Mouse (Mus musculus) forebrain, postnatal 0 days (tissue): ENCODE results near the gene Ptgir. TPM values are rescaled to one million over a fixed set of nuclear protein-coding genes. Genes with fewer than 3 reads are reported as not detected.

Source experiments
- ATAC-seq: fragments of 200-750 bp; cut with Nextera tagmentation; 2 replicates; pipeline ENCODE4 v1.8.0; 2017; ENCODE audit warnings: mild to moderate bottlenecking, moderate library complexity
- DNase-seq: peaks from one replicate; pipeline ENCODE4 v3.0.0-alpha.2; 2015
- H3K27ac ChIP-seq: fragments of 300-500 bp; sonication (generic); 2 replicates; pipeline ENCODE4 v1.5.1; 2014; ENCODE audit warnings: low read depth, mild to moderate bottlenecking, antibody characterized with exemption, low read length, moderate library complexity, mixed read lengths
- H3K27me3 ChIP-seq: fragments of 300-500 bp; sonication (generic); 2 replicates; pipeline ENCODE4 v1.6.1; 2014; ENCODE audit warnings: mild to moderate bottlenecking, low read length, mixed read lengths; ENCODE audit not compliant: insufficient read depth
- H3K36me3 ChIP-seq: fragments of 300-500 bp; sonication (generic); 2 replicates; pipeline ENCODE4 v1.6.1; 2014; ENCODE audit warnings: mild to moderate bottlenecking, moderate library complexity; ENCODE audit not compliant: insufficient read depth
- H3K4me1 ChIP-seq: fragments of 300-500 bp; sonication (generic); 2 replicates; pipeline ENCODE4 v1.6.1; 2014; ENCODE audit warnings: antibody characterized with exemption; ENCODE audit not compliant: insufficient read depth
- H3K4me2 ChIP-seq: fragments of 300-500 bp; sonication (generic); 2 replicates; pipeline ENCODE4 v1.6.1; 2014; ENCODE audit warnings: low read depth, mild to moderate bottlenecking, moderate library complexity
- H3K4me3 ChIP-seq: fragments of 300-500 bp; sonication (generic); 2 replicates; pipeline ENCODE4 v1.5.1; 2014; ENCODE audit warnings: low read depth, low read length, mixed read lengths
- H3K9ac ChIP-seq: fragments of 300-500 bp; sonication (generic); 2 replicates; pipeline ENCODE4 v1.6.1; 2014; ENCODE audit warnings: mild to moderate bottlenecking
- H3K9me3 ChIP-seq: fragments of 300-500 bp; sonication (generic); 2 replicates; pipeline ENCODE4 v1.6.1; 2016; ENCODE audit warnings: low read length
- CTCF ChIP-seq: sonication (generic); IDR thresholded peaks from 2 replicates; pipeline ENCODE4 v1.5.1; 2016; ENCODE audit warnings: antibody characterized with exemption, control low read depth, low read depth
- WGBS: fragments of 180-500 bp; shearing (Covaris S2); extraction: QIAGEN DNeasy Blood & Tissue Kit; methylation state at CpG from one replicate; pipeline ENCODE4 v1.1.7; 2014; 5-methylcytosine and 5-hydroxymethylcytosine counted together
- polyA plus RNA-seq: library from polyadenylated mRNA; unstranded; fragments of >200 nt; fragmentation: Nextera tagmentation; extraction: Ambion mirVana; gene quantifications from 2 replicates; pipeline ENCODE4 v1.2.1, GENCODE M21; 2015
- total RNA-seq: library from RNA; depleted of rRNA; stranded (reverse); fragments of >200 nt; gene quantifications from 2 replicates; pipeline ENCODE4 v1.2.3, GENCODE M21; 2014

The Ptgir gene
- total and polyA plus RNA-seq, 2 experiments from 2014 or later: 0.08 TPM; not detected in 1

GRCm38 (mm10) chr7:16938117-16938791 is 32.0 kb downstream of the Ptgir start:
- Histone ChIP-seq H3K4me2 (peak overlapping the region; percentile 36), H3K27ac (peak overlapping the region; percentile 72), H3K9me3 (no peaks in the 10 kb centered on the region), H3K4me3 (0 out of 2 replicates have a peak overlapping the region, but pooled peaks have one; percentile 5), H3K4me1 (peaks cover 31% of the 10 kb centered on the region), H3K36me3 (no peaks in the 10 kb centered on the region), H3K9ac (peak overlapping the region; percentile 28; the same call in 1 of the 2 replicates), H3K27me3 (no peaks in the 10 kb centered on the region)
- peak; percentile 90 for DNase-seq
- peak; percentile 92 for ATAC-seq
- no peak for TF ChIP-seq CTCF
- WGBS: 53% methylated on average over 17 of the region's 17 CpGs

GRCm38 (mm10) chr7:16940292-16940691 is 34.0 kb downstream of the Ptgir start:
- no peaks in the 10 kb centered on the region for H3K27me3 ChIP-seq
- DNase-seq: peak; percentile 57
- H3K36me3 ChIP-seq: no peaks in the 10 kb centered on the region
- H3K4me2 ChIP-seq: no peak overlapping the region
- no peak overlapping the region for H3K4me3 ChIP-seq
- H3K9me3 ChIP-seq: no peaks in the 10 kb centered on the region
- H3K9ac ChIP-seq: no peak overlapping the region
- H3K27ac ChIP-seq: peak overlapping the region; percentile 24
- no peak for TF ChIP-seq CTCF
- 15% methylated on average over 7 of the region's 7 CpGs for WGBS
- H3K4me1 ChIP-seq: peaks cover 38% of the 10 kb centered on the region
- peak; percentile 14; the same call in 1 of the 2 replicates for ATAC-seq

GRCm38 (mm10) chr7:16942861-16943260 is 36.6 kb downstream of the Ptgir start:
- TF ChIP-seq CTCF: no peak
- Histone ChIP-seq H3K4me3 (no peak overlapping the region), H3K9me3 (no peaks in the 10 kb centered on the region), H3K4me2 (no peak overlapping the region), H3K4me1 (peaks cover 45% of the 10 kb centered on the region), H3K9ac (no peak overlapping the region), H3K27ac (peak overlapping the region; percentile 42), H3K27me3 (no peaks in the 10 kb centered on the region), H3K36me3 (no peaks in the 10 kb centered on the region)
- no peak for DNase-seq
- ATAC-seq: no peak
- WGBS: 33% methylated on average over 4 of the region's 4 CpGs

GRCm38 (mm10) chr7:16944061-16944807 is 37.9 kb downstream of the Ptgir start, which contains the start of gene Pnmal2:
Gene Pnmal2, plus strand, starts transcription at chr7:16944682.
- 11% methylated on average over 36 of the region's 36 CpGs for WGBS
- H3K4me3 ChIP-seq: peak within 1 kb of the TSS; percentile 83
- H3K27me3 ChIP-seq: no peaks in the 10 kb centered on the region
- peak within 1 kb of the TSS; percentile 97 for H3K9ac ChIP-seq
- H3K4me2 ChIP-seq: peak within 1 kb of the TSS; percentile 91
- DNase-seq (peak; percentile 96), ATAC-seq (peak; percentile 89)
- no peaks in the 10 kb centered on the region for H3K36me3 ChIP-seq
- no peak for TF ChIP-seq CTCF
- peaks cover 50% of the 10 kb centered on the region for H3K4me1 ChIP-seq
- H3K9me3 ChIP-seq: no peaks in the 10 kb centered on the region
- H3K27ac ChIP-seq: peak within 1 kb of the TSS; percentile 95

- DNase-seq (no peak), ATAC-seq (peak; percentile 12)
- WGBS: 2% methylated on average over 22 of the region's 22 CpGs
- peak overlapping the region; percentile 97 for H3K9ac ChIP-seq
- H3K27me3 ChIP-seq: no peaks in the 10 kb centered on the region
- peak overlapping the region; percentile 95 for H3K27ac ChIP-seq
- peak overlapping the region; percentile 91 for H3K4me2 ChIP-seq
- H3K4me3 ChIP-seq: peak overlapping the region; percentile 83
- H3K4me1 ChIP-seq: peaks cover 51% of the 10 kb centered on the region
- H3K9me3 ChIP-seq: no peaks in the 10 kb centered on the region
- TF ChIP-seq CTCF: no peak
- H3K36me3 ChIP-seq: no peaks in the 10 kb centered on the region
Observed at GRCm38 (mm10) chr7:16944808-16945315, 38.6 kb downstream of the Ptgir start.

- WGBS: 15% methylated on average over 17 of the region's 17 CpGs
- H3K4me1 ChIP-seq: peaks cover 46% of the 10 kb centered on the region
Observed at GRCm38 (mm10) chr7:16945419-16945818, 39.1 kb downstream of the Ptgir start.

More at GRCm38 (mm10) chr7:16945419-16945818, 39.1 kb downstream of the Ptgir start:
- H3K27me3 ChIP-seq: no peaks in the 10 kb centered on the region
- DNase-seq: no peak
- TF ChIP-seq CTCF: no peak
- H3K4me2 ChIP-seq: peak overlapping the region; percentile 91
- ATAC-seq: no peak
- H3K36me3 ChIP-seq: no peaks in the 10 kb centered on the region
- peak overlapping the region; percentile 95 for H3K27ac ChIP-seq
- peak overlapping the region; percentile 97 for H3K9ac ChIP-seq
- H3K4me3 ChIP-seq: peak overlapping the region; percentile 83
- H3K9me3 ChIP-seq: no peaks in the 10 kb centered on the region
